Comparison of ENCODE assay signal across 23 mouse cellular contexts in the genomic region with DNA sequence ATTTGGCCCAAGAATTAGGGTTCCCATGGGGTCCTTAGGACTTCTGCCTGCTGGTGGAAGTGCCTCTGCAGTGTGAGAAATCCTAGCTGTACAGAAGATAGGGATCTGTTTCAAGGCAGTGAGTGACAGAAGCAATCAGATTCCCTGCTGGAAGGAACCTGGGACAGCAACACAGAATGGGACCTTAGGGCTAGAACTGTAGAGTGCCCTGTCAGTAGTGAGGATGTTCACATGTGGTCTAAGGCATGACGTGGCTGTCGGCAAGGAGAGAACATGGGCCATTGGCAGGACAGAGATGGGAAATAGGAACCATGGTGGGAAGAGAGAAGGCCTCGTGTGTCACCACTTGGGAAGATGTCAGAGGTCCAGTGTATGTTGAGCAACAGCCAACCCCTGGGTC.
DNase-seq lines count a peak whose midpoint lies in the region; ATAC-seq lines count a peak whose summit lies in the region.
"Had no signal": no experiment of that assay in that cellular context is flagged by ENCODE, and none has a peak within 500 bp of the region (broad histone marks: within the 10 kb centered on the region; RNA-seq: fewer than 3 reads in every experiment).

No protein-coding gene starts in this region.

- no peaks in the 10 kb centered on the region for H3K27me3 ChIP-seq in heart, embryonic 12.5 days (replicated peaks)
- H3K27me3 ChIP-seq in limb, embryonic 12.5 days = no peaks in the 10 kb centered on the region
- H3K27me3 ChIP-seq in limb, embryonic 10.5 days (ENCODE audit: low read depth, poor library complexity, severe bottlenecking) = no peaks in the 10 kb centered on the region
- H3K27me3 ChIP-seq in limb, embryonic 15.5 days = no peaks in the 10 kb centered on the region

- no peak for ATAC-seq in heart, embryonic 12.5 days (ENCODE audit: insufficient number of reproducible peaks, low FRiP score)
- no peak for ATAC-seq in limb, embryonic 12.5 days (ENCODE audit: insufficient number of reproducible peaks, insufficient read depth, low FRiP score, low TSS enrichment, low read depth)
- ATAC-seq in limb, embryonic 15.5 days (ENCODE audit: insufficient number of reproducible peaks, low FRiP score, low TSS enrichment, low read depth) = no peak
- ATAC-seq: activated CD4-positive, CD25-positive, alpha-beta regulatory T cell, adult 4 months; forebrain, embryonic 14.5 days; forebrain, postnatal 0 days; hindbrain, postnatal 0 days; inflammation-experienced regulatory T-cells, adult 6 months; intestine, embryonic 16.5 days had no signal

- H3K9ac ChIP-seq in heart, embryonic 12.5 days = no peak overlapping the region
- no peak overlapping the region for H3K9ac ChIP-seq in limb, embryonic 12.5 days (replicated peaks)
- H3K9ac ChIP-seq in limb, embryonic 15.5 days = no peak overlapping the region
- H3K9ac ChIP-seq: forebrain, postnatal 0 days; hindbrain, embryonic 14.5 days had no signal

- H3K27ac ChIP-seq in heart, embryonic 12.5 days (ENCODE audit: poor library complexity, severe bottlenecking) = 0 out of 2 replicates have a peak overlapping the region, but pooled peaks have one; percentile 2
- peak overlapping the region; percentile 67; the same call in 1 of the 2 replicates for H3K27ac ChIP-seq in limb, embryonic 12.5 days
- no peak overlapping the region for H3K27ac ChIP-seq in limb, embryonic 10.5 days
- H3K27ac ChIP-seq in limb, embryonic 15.5 days = 0 out of 2 replicates have a peak overlapping the region, but pooled peaks have one; percentile 33
- H3K27ac ChIP-seq: hindbrain, embryonic 14.5 days; hindbrain, postnatal 0 days had no signal

- peaks cover 39% of the 10 kb centered on the region for H3K4me1 ChIP-seq in heart, embryonic 12.5 days (replicated peaks)
- H3K4me1 ChIP-seq in limb, embryonic 12.5 days (replicated peaks) = peaks cover 36% of the 10 kb centered on the region
- peaks cover 15% of the 10 kb centered on the region for H3K4me1 ChIP-seq in limb, embryonic 10.5 days
- H3K4me1 ChIP-seq in limb, embryonic 15.5 days = peaks cover 18% of the 10 kb centered on the region

- peaks cover 41% of the 10 kb centered on the region for H3K36me3 ChIP-seq in heart, embryonic 12.5 days
- H3K36me3 ChIP-seq in limb, embryonic 12.5 days = peaks cover 40% of the 10 kb centered on the region
- H3K36me3 ChIP-seq in limb, embryonic 10.5 days = peaks cover 24% of the 10 kb centered on the region
- peaks cover 27% of the 10 kb centered on the region for H3K36me3 ChIP-seq in limb, embryonic 15.5 days

- peak; percentile 43 for DNase-seq in adrenal gland, adult 2 months
- DNase-seq in adrenal gland, postnatal 14 days = no peak
- DNase-seq in heart, adult 9 months (ENCODE audit: low spot score in 2 of 2) = no peak
- DNase-seq in limb, embryonic 10.5 days (ENCODE audit: low spot score) = no peak
- no peak for DNase-seq in left cerebral cortex, adult 8-10 months (ENCODE audit: low spot score in 2 of 2)
- DNase-seq: adrenal gland, postnatal 10 days; cerebellum, adult 18-20 months; cerebellum, adult 9-10 months; cerebellum, postnatal 14 days; forebrain, postnatal 0 days; gastrocnemius, postnatal 36 days; heart, postnatal 14 days; heart, postnatal 4 days had no signal

- H3K9me3 ChIP-seq in heart, embryonic 12.5 days (replicated peaks) = no peaks in the 10 kb centered on the region
- no peaks in the 10 kb centered on the region for H3K9me3 ChIP-seq in limb, embryonic 12.5 days
- no peaks in the 10 kb centered on the region for H3K9me3 ChIP-seq in limb, embryonic 10.5 days (replicated peaks)
- H3K9me3 ChIP-seq in limb, embryonic 15.5 days = no peaks in the 10 kb centered on the region
- H3K9me3 ChIP-seq: heart, embryonic 10.5 days had no signal

- 82% methylated on average over 3 of the region's 3 CpGs for WGBS in heart, embryonic 12.5 days
- 85% methylated on average over 3 of the region's 3 CpGs for WGBS in limb, embryonic 12.5 days
- 85% methylated on average over 3 of the region's 3 CpGs for WGBS in limb, embryonic 10.5 days
- WGBS in limb, embryonic 15.5 days = 72% methylated on average over 3 of the region's 3 CpGs

- no peak overlapping the region for H3K4me3 ChIP-seq in heart, embryonic 12.5 days
- no peak overlapping the region for H3K4me3 ChIP-seq in limb, embryonic 12.5 days (replicated peaks)
- no peak overlapping the region for H3K4me3 ChIP-seq in limb, embryonic 10.5 days
- H3K4me3 ChIP-seq in limb, embryonic 15.5 days = no peak overlapping the region
- H3K4me3 ChIP-seq: heart, embryonic 10.5 days had no signal

- H3K4me2 ChIP-seq in heart, embryonic 12.5 days = no peak overlapping the region
- no peak overlapping the region for H3K4me2 ChIP-seq in limb, embryonic 12.5 days
- H3K4me2 ChIP-seq in limb, embryonic 15.5 days = no peak overlapping the region
- H3K4me2 ChIP-seq: hindbrain, embryonic 14.5 days had no signal
